Mouse (Mus musculus) ES-E14 (cell line): ENCODE measurements at regions not wholly inside any gene's neighbourhood (a gene's known extent, or its start where the extent isn't known, plus 50 kb on each side); places are given as distances from the start of the nearest gene placed in this dataset.

Experiments used
- DNase-seq: peaks from one replicate; pipeline ENCODE4 v3.0.0-alpha.2; 2013; ENCODE audit warnings: low read depth, low spot score
- H3K27ac ChIP-seq: 2 replicates; pipeline ENCODE4 v1.5.1; 2012; ENCODE audit warnings: low read depth, mild to moderate bottlenecking, low read length, moderate library complexity, mixed read lengths; ENCODE audit not compliant: poor library complexity, insufficient read depth, severe bottlenecking
- H3K36me3 ChIP-seq: 2 replicates; pipeline ENCODE4 v1.6.1; 2012; ENCODE audit warnings: mild to moderate bottlenecking, low read length, moderate library complexity, mixed read lengths; ENCODE audit not compliant: control insufficient read depth, poor library complexity, insufficient read depth, severe bottlenecking
- H3K4me1 ChIP-seq, 2 experiments: fragments of 150-350 bp in 1 of 2; sonication (generic) in 1 of 2; 2 replicates each; pipeline ENCODE4 v1.6.1; 2012; ENCODE audit warnings: low read length in 2 of 2, mild to moderate bottlenecking in 1 of 2, mixed read lengths in 1 of 2; ENCODE audit not compliant: control insufficient read depth in 2 of 2, insufficient read depth in 2 of 2, poor library complexity in 1 of 2
- H3K4me3 ChIP-seq, 2 experiments: fragments of 150-350 bp in 1 of 2; sonication (generic) in 1 of 2; 2 replicates each; pipeline ENCODE4 v1.5.1; 2012; ENCODE audit warnings: low read length in 2 of 2, low read depth in 1 of 2, mild to moderate bottlenecking in 1 of 2, mixed read lengths in 1 of 2; ENCODE audit not compliant: insufficient read depth in 1 of 2, poor library complexity in 1 of 2, severe bottlenecking in 1 of 2
- H3K9ac ChIP-seq: 2 replicates; pipeline ENCODE4 v1.6.1; 2012; ENCODE audit warnings: low read depth, mild to moderate bottlenecking, low read length, mixed read lengths; ENCODE audit not compliant: poor library complexity, insufficient read depth, severe bottlenecking
- H3K9me3 ChIP-seq: fragments of 150-350 bp; sonication (generic); 2 replicates; pipeline ENCODE4 v1.6.1; 2012; ENCODE audit warnings: low read depth, mild to moderate bottlenecking, low read length; ENCODE audit not compliant: control insufficient read depth, insufficient read depth
- CHD2 ChIP-seq: IDR thresholded peaks from 2 replicates; pipeline ENCODE4 v1.6.1; 2014; ENCODE audit warnings: mild to moderate bottlenecking, low read depth, low read length, inconsistent platforms
- HCFC1 ChIP-seq: IDR thresholded peaks from 2 replicates; pipeline ENCODE4 v1.6.1; 2012; ENCODE audit warnings: low read length, inconsistent platforms, borderline replicate concordance; ENCODE audit not compliant: insufficient read depth
- MAFK ChIP-seq: IDR thresholded peaks from 2 replicates; pipeline ENCODE4 v1.6.1; 2014; ENCODE audit warnings: mild to moderate bottlenecking, low read depth, low read length, inconsistent platforms; ENCODE audit not compliant: insufficient read depth
- ZC3H11A ChIP-seq: IDR thresholded peaks from 2 replicates; pipeline ENCODE4 v1.6.1; 2012; ENCODE audit warnings: low read depth, mild to moderate bottlenecking, inconsistent platforms, low read length, borderline replicate concordance
- ZNF384 ChIP-seq: IDR thresholded peaks from 2 replicates; pipeline ENCODE4 v1.6.1; 2012; ENCODE audit warnings: low read depth, low read length, inconsistent platforms
- in situ Hi-C, 2 experiments: fragments of 600-800 bp; cut with MboI; formaldehyde crosslinking; loops; one replicate each; pipeline ENCODE4 v1.15.1; 2025; ENCODE audit warnings: low sequenced_read_pairs in 2 of 2, inconsistent platforms in 1 of 2; ENCODE audit not compliant: unreplicated experiment in 2 of 2

- no peak overlapping the region for H3K27ac ChIP-seq
- no peaks in the 10 kb centered on the region for H3K4me1 ChIP-seq
- H3K9ac ChIP-seq, result no peak overlapping the region
- H3K36me3 ChIP-seq, result no peaks in the 10 kb centered on the region
- no peaks in the 10 kb centered on the region for H3K9me3 ChIP-seq
- TF ChIP-seq MAFK (no peak), ZNF384 (no peak), HCFC1 (no peak), CHD2 (no peak), ZC3H11A (no peak)
- no peak for DNase-seq
- H3K4me3 ChIP-seq, result no peak overlapping the region
- in situ Hi-C loops, result no loop called here
Measured at GRCm38 (mm10) chr6:117613656-117614350, 227.2 kb upstream of the Zfp637 start.

GRCm38 (mm10) chr6:117614386-117614785, 226.6 kb upstream of the Zfp637 start:
- no peak overlapping the region for H3K9ac ChIP-seq
- no peaks in the 10 kb centered on the region for H3K4me1 ChIP-seq
- no peak overlapping the region for H3K4me3 ChIP-seq
- DNase-seq, result no peak
- H3K36me3 ChIP-seq, result no peaks in the 10 kb centered on the region
- no peak for TF ChIP-seq ZC3H11A
- no peak for TF ChIP-seq HCFC1
- TF ChIP-seq ZNF384, result no peak
- TF ChIP-seq MAFK, result no peak
- no peak for TF ChIP-seq CHD2
- no peaks in the 10 kb centered on the region for H3K9me3 ChIP-seq
- H3K27ac ChIP-seq, result no peak overlapping the region
- in situ Hi-C loops, result no loop called here

DNA sequence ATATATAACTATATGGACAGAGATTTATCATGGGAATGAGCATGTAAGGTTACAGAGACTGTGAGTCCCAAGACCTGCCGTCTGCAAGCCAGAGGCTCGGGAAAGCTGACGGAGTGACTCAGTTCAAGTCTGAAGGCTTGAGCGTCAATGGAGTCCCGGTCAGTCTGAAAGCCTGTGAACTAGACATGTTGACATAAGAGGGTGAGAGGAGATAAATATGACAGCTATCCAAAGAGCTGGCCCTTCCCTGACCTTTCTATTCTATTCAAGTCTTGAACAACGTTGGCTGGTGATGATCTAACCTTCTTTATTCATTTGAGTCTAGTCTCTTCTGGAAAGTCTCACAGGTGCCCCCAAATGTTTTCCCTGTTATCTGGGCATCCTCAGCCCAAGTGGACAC, 223.8 kb upstream of the Zfp637 start:
- Histone ChIP-seq H3K27ac (no peak overlapping the region), H3K9me3 (no peaks in the 10 kb centered on the region), H3K36me3 (no peaks in the 10 kb centered on the region), H3K4me1 (no peaks in the 10 kb centered on the region), H3K4me3 (no peak overlapping the region), H3K9ac (no peak overlapping the region)
- no peak for DNase-seq
- in situ Hi-C loops, result no loop called here
- TF ChIP-seq ZC3H11A (no peak), CHD2 (no peak), MAFK (no peak), ZNF384 (no peak), HCFC1 (no peak)

DNA sequence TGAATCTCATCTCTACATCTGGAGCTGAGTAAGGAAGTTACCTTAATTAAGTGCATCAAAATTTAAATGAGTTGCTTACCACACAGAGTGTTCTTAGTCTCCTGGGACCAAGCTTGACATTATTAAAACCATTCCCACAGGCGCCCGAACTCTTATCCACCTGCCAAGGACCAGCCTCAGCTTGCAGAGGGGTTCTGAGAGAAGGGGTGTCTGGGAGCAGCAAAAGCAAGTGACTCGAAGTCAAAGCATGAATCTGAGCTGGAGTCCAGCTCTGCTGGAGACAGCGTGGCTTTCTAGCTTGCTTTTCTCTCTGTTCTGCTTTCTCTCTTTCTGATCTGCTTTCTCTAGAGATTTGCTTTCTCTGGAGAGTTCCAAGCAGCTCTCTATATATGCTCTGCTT, 223.0 kb upstream of the Zfp637 start:
- TF ChIP-seq CHD2 (no peak), ZNF384 (no peak), HCFC1 (no peak), MAFK (no peak)
- no peak overlapping the region for H3K4me3 ChIP-seq
- H3K4me1 ChIP-seq, result no peaks in the 10 kb centered on the region
- DNase-seq, result no peak
- no peaks in the 10 kb centered on the region for H3K36me3 ChIP-seq
- H3K9me3 ChIP-seq, result no peaks in the 10 kb centered on the region
- no peak overlapping the region for H3K9ac ChIP-seq
- in situ Hi-C loops, result no loop called here
- H3K27ac ChIP-seq, result no peak overlapping the region

DNA sequence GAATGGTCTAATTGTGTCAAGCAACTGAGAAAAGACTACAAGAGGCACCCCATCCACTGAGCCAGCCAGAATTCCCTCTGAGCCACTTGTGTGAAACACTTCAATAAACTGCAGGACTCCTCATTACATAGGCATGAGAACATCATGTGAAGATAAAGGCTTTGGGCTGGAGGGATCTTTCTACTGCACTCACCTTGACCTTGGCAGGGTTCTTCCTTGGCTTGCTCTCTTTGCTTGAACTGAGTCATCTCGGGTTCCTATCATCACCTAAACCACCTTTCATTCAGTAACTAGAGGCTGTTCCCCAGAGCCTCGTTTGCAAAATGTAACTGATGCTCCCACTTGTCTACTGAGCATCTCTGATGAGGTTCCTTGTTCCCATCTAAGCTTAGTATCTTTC, 221.4 kb upstream of the Zfp637 start:
- Histone ChIP-seq H3K27ac (no peak overlapping the region), H3K4me3 (no peak overlapping the region), H3K36me3 (no peaks in the 10 kb centered on the region), H3K9ac (no peak overlapping the region), H3K9me3 (no peaks in the 10 kb centered on the region), H3K4me1 (no peaks in the 10 kb centered on the region)
- in situ Hi-C loops, result no loop called here
- DNase-seq, result no peak
- no peak for TF ChIP-seq ZC3H11A
- TF ChIP-seq ZNF384, result no peak
- no peak for TF ChIP-seq CHD2
- no peak for TF ChIP-seq MAFK
- TF ChIP-seq HCFC1, result no peak
